Mouse (Mus musculus) E14TG2a.4 (cell line): Measurements from ENCODE around the gene Rbms3.

Experiments used
- CTCF ChIP-seq: conservative IDR thresholded peaks from 2 replicates; pipeline ENCODE4 v1.5.1; 2014; ENCODE audit warnings: low read length
- POU5F1 ChIP-seq: IDR thresholded peaks from 2 replicates; pipeline ENCODE4 v1.6.1; 2014; ENCODE audit warnings: low read length, borderline replicate concordance

GRCm38 (mm10) chr9:116771820-116772219 is 857.9 kb downstream of the Rbms3 start:
- no peak for TF ChIP-seq CTCF
- no peak for TF ChIP-seq POU5F1
